19 mouse cellular contexts compared by ENCODE assay signal in the genomic region with DNA sequence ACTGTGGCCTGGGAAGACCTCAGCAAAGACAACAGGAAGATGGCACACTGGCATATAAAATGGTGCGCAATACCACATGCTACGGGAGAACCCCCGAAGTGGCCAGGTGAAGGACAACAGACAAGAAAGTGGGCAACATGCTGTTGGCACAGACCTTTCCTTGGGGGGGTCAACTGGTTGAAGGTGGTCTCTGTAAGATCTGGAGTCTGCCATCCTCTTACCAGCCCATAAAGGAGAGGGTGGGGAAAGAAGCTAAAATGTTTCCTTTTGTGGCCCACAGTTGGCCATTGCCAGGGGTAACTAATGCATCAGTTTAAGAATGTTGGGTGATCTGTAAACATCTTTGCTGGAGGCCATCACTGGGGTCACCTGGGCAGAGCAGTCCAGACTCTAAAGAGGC.
A peak's percentile ranks its signal among the peaks of the same experiment; 100 is the strongest.
DNase-seq lines count a peak whose midpoint lies in the region; ATAC-seq and TF ChIP-seq lines count a peak whose summit lies in the region.
"Had no signal": no experiment of that assay in that cellular context is flagged by ENCODE, and none has a peak within 500 bp of the region (broad histone marks: within the 10 kb centered on the region; RNA-seq: fewer than 3 reads in every experiment).

No protein-coding gene starts in this region.

- no peak overlapping the region for H3K27ac ChIP-seq in midbrain, embryonic 11.5 days (ENCODE audit: low read depth, low read length)
- no peak overlapping the region for H3K27ac ChIP-seq in midbrain, postnatal 0 days (ENCODE audit: low read depth, low read length)

- no peak overlapping the region for H3K4me2 ChIP-seq in midbrain, embryonic 11.5 days
- no peak overlapping the region for H3K4me2 ChIP-seq in midbrain, postnatal 0 days (ENCODE audit: low read depth, low read length, poor library complexity, severe bottlenecking)

- no peaks in the 10 kb centered on the region for H3K36me3 ChIP-seq in midbrain, embryonic 11.5 days (ENCODE audit: control insufficient read depth, insufficient read depth, low read length)
- no peaks in the 10 kb centered on the region for H3K36me3 ChIP-seq in midbrain, postnatal 0 days (ENCODE audit: insufficient read depth, low read length)
- H3K36me3 ChIP-seq: G1E had no signal

- H3K4me3 ChIP-seq in midbrain, embryonic 11.5 days (ENCODE audit: low read depth, low read length), result no peak overlapping the region
- H3K4me3 ChIP-seq in midbrain, postnatal 0 days (ENCODE audit: low read depth, low read length), result no peak overlapping the region

- H3K4me1 ChIP-seq in midbrain, embryonic 11.5 days (ENCODE audit: control insufficient read depth, insufficient read depth, low read length), result peaks cover 8% of the 10 kb centered on the region
- H3K4me1 ChIP-seq in midbrain, postnatal 0 days (ENCODE audit: insufficient read depth, low read length), result no peaks in the 10 kb centered on the region

- H3K9ac ChIP-seq in midbrain, embryonic 11.5 days (ENCODE audit: low read length), result no peak overlapping the region
- no peak overlapping the region for H3K9ac ChIP-seq in midbrain, postnatal 0 days (replicated peaks; ENCODE audit: low read length, poor library complexity, severe bottlenecking)

- no peaks in the 10 kb centered on the region; the same call in 1 of the 2 replicates for H3K9me3 ChIP-seq in midbrain, embryonic 11.5 days (ENCODE audit: control insufficient read depth, low read length)
- H3K9me3 ChIP-seq in midbrain, postnatal 0 days (ENCODE audit: low read length), result no peaks in the 10 kb centered on the region
- H3K9me3 ChIP-seq: G1E had no signal

- WGBS in midbrain, embryonic 11.5 days, result 95% methylated on average over 3 of the region's 3 CpGs
- 99% methylated on average over 3 of the region's 3 CpGs for whole genome bisulfite sequencing in midbrain, postnatal 0 days

- peaks cover 74% of the 10 kb centered on the region for H3K27me3 ChIP-seq in midbrain, embryonic 11.5 days (ENCODE audit: control insufficient read depth, insufficient read depth, low read length)
- peaks cover 34% of the 10 kb centered on the region for H3K27me3 ChIP-seq in midbrain, postnatal 0 days (ENCODE audit: insufficient read depth, low read length)
- H3K27me3 ChIP-seq: CH12.LX, Patski had no signal

- peak; percentile 66 for DNase-seq in heart, adult 11 months
- DNase-seq in heart, postnatal 4 days, result no peak
- peak; percentile 76 for DNase-seq in midbrain, embryonic 11.5 days (ENCODE audit: low spot score, missing footprints)
- no peak for DNase-seq in midbrain, postnatal 0 days (ENCODE audit: low spot score)
- DNase-seq: adrenal gland, adult 2 months; adrenal gland, adult 8-10 months; adrenal gland, postnatal 10 days; adrenal gland, postnatal 14 days; adrenal gland, postnatal 25 days; adrenal gland, postnatal 36 days; B cell, adult 2 months; cerebellum, adult 11 months; cerebellum, adult 11-12 months; cerebellum, adult 18-20 months had no signal

- TF ChIP-seq CTCF in midbrain, postnatal 0 days (IDR thresholded peaks at IDR 0.05), result no peak

- no peak for ATAC-seq in midbrain, embryonic 11.5 days (ENCODE audit: low FRiP score)
- no peak for ATAC-seq in midbrain, postnatal 0 days (ENCODE audit: low FRiP score)
- ATAC-seq: activated CD4-positive, CD25-positive, alpha-beta regulatory T cell, adult 4 months; CD4-positive, CD25-positive, alpha-beta regulatory T cell, adult 4 months; Patski had no signal

Comparison
In these comparisons a context has a peak if more than half of its experiments do, and no peak if none do; other contexts are left out.
1. DNase-seq: peak in heart, adult 11 months (single experiment) and midbrain, embryonic 11.5 days (single experiment); none in heart, postnatal 4 days (single experiment) and midbrain, postnatal 0 days (single experiment).